Mouse (Mus musculus) forebrain, embryonic 13.5 days (tissue): ENCODE data around the gene Mia. TPM values are rescaled to one million over a fixed set of nuclear protein-coding genes. Genes with fewer than 3 reads are reported as not detected.

ENCODE experiments used
- ATAC-seq: fragments of 200-750 bp; cut with Nextera tagmentation; 2 replicates; pipeline ENCODE4 v1.8.0; 2017
- H3K27ac ChIP-seq: fragments of 300-500 bp; sonication (generic); 2 replicates; pipeline ENCODE4 v1.5.1; 2015; ENCODE audit warnings: inconsistent platforms, mild to moderate bottlenecking, moderate library complexity
- H3K27me3 ChIP-seq: fragments of 300-500 bp; sonication (generic); 2 replicates; pipeline ENCODE4 v1.6.1; 2015; ENCODE audit warnings: mild to moderate bottlenecking, inconsistent platforms
- H3K36me3 ChIP-seq: fragments of 300-500 bp; sonication (generic); 2 replicates; pipeline ENCODE4 v1.6.1; 2015; ENCODE audit warnings: mild to moderate bottlenecking, inconsistent platforms; ENCODE audit not compliant: poor library complexity, severe bottlenecking
- H3K4me1 ChIP-seq: fragments of 300-500 bp; sonication (generic); 2 replicates; pipeline ENCODE4 v1.6.1; 2015; ENCODE audit warnings: inconsistent platforms
- H3K4me2 ChIP-seq: fragments of 300-500 bp; sonication (generic); 2 replicates; pipeline ENCODE4 v1.6.1; 2015; ENCODE audit warnings: inconsistent platforms, mild to moderate bottlenecking, moderate library complexity
- H3K4me3 ChIP-seq: fragments of 300-500 bp; sonication (generic); 2 replicates; pipeline ENCODE4 v1.5.1; 2015; ENCODE audit warnings: mild to moderate bottlenecking, inconsistent platforms
- H3K9ac ChIP-seq: fragments of 300-500 bp; sonication (generic); 2 replicates; pipeline ENCODE4 v1.6.1; 2015; ENCODE audit warnings: mild to moderate bottlenecking, inconsistent platforms
- H3K9me3 ChIP-seq: fragments of 300-500 bp; sonication (generic); replicated peaks from 2 replicates; pipeline ENCODE4 v1.6.1; 2016; ENCODE audit warnings: inconsistent platforms
- WGBS: fragments of 180-500 bp; shearing (Covaris S2); methylation state at CpG from one replicate; pipeline ENCODE4 v1.1.7; 2015; 5-methylcytosine and 5-hydroxymethylcytosine counted together
- polyA plus RNA-seq: library from polyadenylated mRNA; unstranded; fragments of >200 nt; fragmentation: Nextera tagmentation; extraction: Ambion mirVana; gene quantifications from 2 replicates; pipeline ENCODE4 v1.2.1, GENCODE M21; 2015

The Mia gene
- polyA plus RNA-seq, 1 experiment from 2014 or later = 4.3 TPM

DNA sequence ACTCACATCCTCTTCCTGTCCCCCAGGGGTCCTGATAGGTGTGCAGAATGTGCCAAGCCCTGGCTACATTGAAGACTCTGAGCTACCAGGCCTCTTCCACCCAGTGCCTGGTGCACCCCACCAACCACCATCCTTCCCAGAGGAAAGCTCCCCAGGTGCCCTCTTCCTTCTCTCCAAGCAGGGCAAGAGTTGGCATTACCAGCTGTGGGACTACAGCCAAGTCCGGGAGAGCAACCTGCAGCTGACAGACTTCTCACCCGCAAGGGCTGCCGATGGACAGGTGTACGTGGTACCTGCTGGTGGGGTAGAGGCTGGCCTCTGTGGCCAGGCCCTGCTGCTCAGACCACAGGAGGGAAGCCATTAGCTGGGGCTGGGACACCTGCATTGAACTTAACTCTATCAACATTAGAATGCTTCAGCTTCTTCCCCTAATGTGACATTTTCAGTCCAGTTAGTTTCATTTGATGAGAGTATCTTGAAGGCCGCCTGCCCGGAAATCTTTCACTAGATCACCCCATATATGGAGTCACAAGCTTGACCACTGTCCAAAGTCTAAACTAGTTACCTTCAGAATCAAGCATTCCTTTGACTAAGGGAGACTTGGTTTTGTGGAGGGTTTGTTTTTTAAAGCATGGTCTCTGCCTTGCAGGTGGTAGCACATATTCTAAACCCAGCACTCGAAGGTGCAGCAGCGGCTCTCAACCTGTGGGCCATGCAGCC, 22.9 kb upstream of the Mia start:
- WGBS = 95% methylated on average over 8 of the region's 8 CpGs
- Histone ChIP-seq H3K27ac (no peak overlapping the region), H3K4me2 (no peak overlapping the region), H3K36me3 (peaks cover 62% of the 10 kb centered on the region), H3K9me3 (no peaks in the 10 kb centered on the region), H3K9ac (no peak overlapping the region), H3K4me1 (no peaks in the 10 kb centered on the region), H3K27me3 (no peaks in the 10 kb centered on the region), H3K4me3 (no peak overlapping the region)
- no peak for ATAC-seq

DNA sequence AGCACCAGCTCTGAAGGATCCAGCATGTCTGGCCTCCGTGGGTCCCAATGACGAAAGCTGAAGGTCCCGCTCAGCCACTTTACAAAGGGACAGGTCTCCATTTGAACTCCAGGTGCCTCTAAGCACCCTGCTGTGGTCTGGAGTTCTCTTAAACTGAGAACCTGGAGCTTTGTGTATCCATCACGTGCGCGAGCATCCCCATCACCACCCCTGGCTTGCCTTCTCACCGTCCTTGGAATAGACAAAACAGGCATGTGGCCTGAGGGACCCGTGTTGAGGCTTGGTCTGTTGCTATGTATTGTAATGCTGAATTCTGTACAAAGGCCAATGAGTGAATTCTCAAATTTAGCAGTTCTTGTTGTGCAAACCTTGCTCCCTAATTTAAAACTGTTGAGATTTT, 17.8 kb upstream of the Mia start:
- H3K4me2 ChIP-seq = no peak overlapping the region
- 95% methylated on average over 8 of the region's 8 CpGs for WGBS

DNA sequence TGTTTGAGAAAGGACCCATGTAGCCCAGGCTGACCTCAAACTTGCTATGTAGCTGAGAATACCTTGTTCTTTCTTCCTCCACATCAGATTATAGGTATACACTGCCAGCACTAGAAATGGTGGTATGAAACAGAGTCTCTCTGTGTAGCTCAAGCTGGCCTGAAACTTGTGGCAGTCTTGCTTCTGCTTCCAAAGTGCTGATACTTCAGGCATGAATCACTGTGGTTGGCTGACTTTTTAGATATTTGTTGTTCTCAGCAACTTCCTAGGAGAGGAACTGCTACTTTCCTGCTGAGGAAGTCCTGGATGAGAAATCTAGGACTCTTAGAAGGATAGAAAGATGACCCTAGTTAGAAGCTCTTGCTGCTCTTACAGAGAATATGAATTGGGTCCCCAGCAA, 17.4 kb upstream of the Mia start:
- Histone ChIP-seq H3K4me1 (peaks cover 24% of the 10 kb centered on the region), H3K9ac (no peak overlapping the region), H3K4me3 (no peak overlapping the region), H3K36me3 (peaks cover 32% of the 10 kb centered on the region), H3K9me3 (no peaks in the 10 kb centered on the region), H3K4me2 (no peak overlapping the region), H3K27me3 (no peaks in the 10 kb centered on the region), H3K27ac (no peak overlapping the region)
- ATAC-seq = no peak

More for the DNA sequence above, 17.8 kb upstream of the Mia start:
- no peak overlapping the region for H3K27ac ChIP-seq
- no peaks in the 10 kb centered on the region for H3K9me3 ChIP-seq
- H3K9ac ChIP-seq = no peak overlapping the region
- peaks cover 19% of the 10 kb centered on the region for H3K4me1 ChIP-seq
- H3K36me3 ChIP-seq = peaks cover 32% of the 10 kb centered on the region
- H3K27me3 ChIP-seq = no peaks in the 10 kb centered on the region
- no peak for ATAC-seq
- H3K4me3 ChIP-seq = no peak overlapping the region

DNA sequence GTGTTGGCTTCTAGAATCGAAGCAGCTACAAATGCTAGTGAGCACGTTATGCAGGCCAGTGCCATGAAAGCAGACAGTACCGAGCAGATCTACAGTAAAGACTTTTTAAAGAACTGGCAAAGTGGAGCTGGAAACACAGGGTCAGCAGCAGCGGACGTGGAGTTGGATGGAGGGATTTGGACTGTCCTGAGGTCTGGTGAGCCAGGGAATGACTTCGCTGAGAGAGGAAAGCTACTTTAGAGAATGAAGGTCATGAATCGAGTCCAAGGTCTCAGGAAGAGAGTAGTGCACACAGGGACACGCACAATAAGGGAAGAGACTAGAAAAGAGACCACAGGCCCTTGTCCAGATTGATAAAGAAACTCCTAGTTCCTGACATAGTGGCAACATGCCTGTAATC, 16.7 kb upstream of the Mia start:
- Histone ChIP-seq H3K4me3 (no peak overlapping the region), H3K4me1 (peaks cover 29% of the 10 kb centered on the region), H3K36me3 (peaks cover 32% of the 10 kb centered on the region), H3K9ac (no peak overlapping the region), H3K4me2 (no peak overlapping the region), H3K9me3 (no peaks in the 10 kb centered on the region), H3K27ac (no peak overlapping the region), H3K27me3 (no peaks in the 10 kb centered on the region)
- WGBS = 93% methylated on average over 8 of the region's 8 CpGs
- no peak for ATAC-seq

DNA sequence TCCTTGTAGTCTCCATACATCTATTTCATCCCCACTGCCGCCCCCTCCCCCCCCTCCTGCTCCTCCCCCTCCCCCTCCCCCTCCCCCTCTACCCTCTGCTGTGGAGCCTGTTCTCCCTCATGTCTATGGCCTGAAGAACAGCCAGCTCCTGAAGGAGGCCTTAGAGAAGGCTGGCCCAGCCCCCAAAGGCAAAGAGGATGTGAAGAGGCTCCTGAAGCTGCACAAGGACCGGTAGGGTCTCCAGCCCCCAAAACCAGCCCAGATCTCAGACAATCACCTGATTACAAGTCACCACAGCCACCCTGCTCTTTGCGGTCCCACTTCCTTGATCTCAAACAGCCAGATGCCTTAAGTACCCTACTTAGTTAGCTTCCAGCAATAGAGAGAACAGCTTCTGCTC, 16.2 kb upstream of the Mia start:
- Histone ChIP-seq H3K4me2 (0 out of 2 replicates have a peak overlapping the region, but pooled peaks have one; percentile 88), H3K4me1 (peaks cover 30% of the 10 kb centered on the region), H3K9ac (no peak overlapping the region), H3K27me3 (no peaks in the 10 kb centered on the region), H3K9me3 (no peaks in the 10 kb centered on the region), H3K27ac (no peak overlapping the region), H3K36me3 (peaks cover 32% of the 10 kb centered on the region), H3K4me3 (no peak overlapping the region)
- ATAC-seq = no peak
- WGBS = 90% methylated on average over 3 of the region's 3 CpGs

DNA sequence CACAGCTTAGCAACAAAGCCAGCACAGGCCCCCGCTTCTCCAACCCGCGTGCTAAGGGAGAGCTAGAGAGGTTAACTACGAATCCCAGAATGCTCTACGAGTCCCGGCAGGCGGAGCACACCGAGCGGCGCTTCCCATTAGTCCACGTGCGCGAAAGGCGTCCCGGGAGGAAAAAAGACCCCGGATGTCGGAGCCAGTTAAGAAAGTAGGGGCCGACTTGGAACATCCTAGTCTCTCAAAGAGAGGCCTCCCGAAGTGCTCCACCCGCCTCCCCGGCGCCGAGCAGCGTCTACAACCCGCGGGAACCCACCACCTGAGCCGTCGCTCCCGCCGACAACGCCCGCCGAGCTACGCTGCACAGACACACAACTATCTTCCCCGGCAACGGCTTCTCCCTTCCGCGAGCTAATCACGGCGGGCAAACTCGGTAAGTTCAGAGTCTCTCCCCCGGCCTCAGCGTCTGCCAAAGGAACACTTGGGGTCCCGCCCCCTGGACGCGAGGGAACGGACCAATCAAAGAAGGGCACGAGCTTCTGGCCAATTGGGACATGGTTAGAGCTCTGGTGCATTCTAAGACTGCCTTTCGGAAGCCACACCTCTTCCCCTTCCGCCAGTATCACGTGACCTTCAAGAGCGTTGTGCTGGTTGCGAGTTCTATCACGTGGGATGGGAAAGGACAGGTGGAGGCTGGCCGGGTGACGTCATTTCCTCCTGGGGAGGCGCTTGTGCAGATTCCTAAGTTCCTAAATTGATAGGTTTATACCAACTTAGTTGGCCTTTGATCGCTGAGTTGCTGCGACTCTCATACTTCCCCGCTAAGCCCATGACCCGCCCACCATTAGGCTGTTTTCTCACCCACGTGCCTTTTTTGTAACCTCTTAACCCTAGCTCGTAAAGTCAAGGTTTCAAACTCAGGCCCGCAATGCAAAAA, 15.0 kb upstream of the Mia start, which contains the start of the genes BC024978 and Snrpa:
BC024978 (plus strand) TSS at position 101 of the 931 bp plus-strand sequence.
Snrpa (minus strand) TSS at position 591 of the 931 bp plus-strand sequence.
- no peaks in the 10 kb centered on the region for H3K27me3 ChIP-seq
- H3K4me3 ChIP-seq = peak within 1 kb of the TSS; percentile 82
- peak within 1 kb of the TSS; percentile 88 for H3K4me2 ChIP-seq
- ATAC-seq = peak; percentile 98
- peaks cover 37% of the 10 kb centered on the region for H3K36me3 ChIP-seq
- H3K9ac ChIP-seq = peak within 1 kb of the TSS; percentile 86
- H3K27ac ChIP-seq = peak within 1 kb of the TSS; percentile 98
- peaks cover 30% of the 10 kb centered on the region for H3K4me1 ChIP-seq
- H3K9me3 ChIP-seq = no peaks in the 10 kb centered on the region
- WGBS = 1% methylated on average over 61 of the region's 64 CpGs

DNA sequence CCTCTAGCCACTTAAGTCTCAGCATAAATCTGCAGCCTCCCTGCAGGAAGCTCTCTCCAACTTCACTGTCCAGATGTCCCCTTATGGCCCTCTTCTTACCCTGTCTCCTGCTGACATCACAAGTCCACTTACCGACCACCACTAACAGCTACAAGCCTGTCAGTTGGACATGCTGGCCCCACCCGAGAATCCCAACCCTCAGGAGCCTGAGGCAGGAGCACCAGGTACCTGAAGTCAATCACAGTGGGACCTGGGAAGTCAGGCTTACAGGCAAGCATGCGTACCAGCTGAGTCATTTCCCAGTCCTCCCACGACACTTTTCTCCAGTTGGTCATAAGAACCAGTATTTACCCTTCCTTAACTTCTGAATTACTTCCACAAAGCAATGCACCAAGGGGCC, 12.8 kb upstream of the Mia start:
- Histone ChIP-seq H3K36me3 (peaks cover 53% of the 10 kb centered on the region), H3K9ac (peak overlapping the region; percentile 27)

DNA sequence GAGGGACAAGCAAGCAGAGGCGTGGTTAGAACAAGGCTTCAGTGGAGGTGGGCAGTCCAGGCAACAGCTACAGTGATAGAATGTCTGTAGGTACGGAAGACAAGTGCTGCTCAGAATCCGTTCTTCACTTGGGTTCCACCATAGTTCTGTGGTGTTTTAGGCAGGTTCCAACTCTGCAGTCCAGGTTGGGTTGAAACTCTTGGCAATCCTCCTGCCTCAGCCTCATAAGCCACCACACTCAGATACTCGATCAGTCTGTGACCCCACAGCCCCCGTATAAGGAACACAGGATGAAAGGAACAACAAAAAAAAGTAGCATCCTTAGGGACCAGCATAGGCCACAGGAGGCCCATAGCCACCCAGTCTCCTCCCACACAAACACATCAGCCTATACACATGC, 11.5 kb upstream of the Mia start:
- Histone ChIP-seq H3K36me3 (peaks cover 66% of the 10 kb centered on the region), H3K9me3 (no peaks in the 10 kb centered on the region)
- WGBS = 98% methylated on average over 5 of the region's 5 CpGs

More for the DNA sequence above, 12.8 kb upstream of the Mia start:
- Histone ChIP-seq H3K27ac (no peak overlapping the region), H3K4me3 (0 out of 2 replicates have a peak overlapping the region, but pooled peaks have one; percentile 9), H3K4me2 (peak overlapping the region; percentile 37), H3K27me3 (no peaks in the 10 kb centered on the region), H3K9me3 (no peaks in the 10 kb centered on the region), H3K4me1 (peaks cover 30% of the 10 kb centered on the region)
- no peak for ATAC-seq
- 88% methylated on average over 4 of the region's 4 CpGs for WGBS

DNA sequence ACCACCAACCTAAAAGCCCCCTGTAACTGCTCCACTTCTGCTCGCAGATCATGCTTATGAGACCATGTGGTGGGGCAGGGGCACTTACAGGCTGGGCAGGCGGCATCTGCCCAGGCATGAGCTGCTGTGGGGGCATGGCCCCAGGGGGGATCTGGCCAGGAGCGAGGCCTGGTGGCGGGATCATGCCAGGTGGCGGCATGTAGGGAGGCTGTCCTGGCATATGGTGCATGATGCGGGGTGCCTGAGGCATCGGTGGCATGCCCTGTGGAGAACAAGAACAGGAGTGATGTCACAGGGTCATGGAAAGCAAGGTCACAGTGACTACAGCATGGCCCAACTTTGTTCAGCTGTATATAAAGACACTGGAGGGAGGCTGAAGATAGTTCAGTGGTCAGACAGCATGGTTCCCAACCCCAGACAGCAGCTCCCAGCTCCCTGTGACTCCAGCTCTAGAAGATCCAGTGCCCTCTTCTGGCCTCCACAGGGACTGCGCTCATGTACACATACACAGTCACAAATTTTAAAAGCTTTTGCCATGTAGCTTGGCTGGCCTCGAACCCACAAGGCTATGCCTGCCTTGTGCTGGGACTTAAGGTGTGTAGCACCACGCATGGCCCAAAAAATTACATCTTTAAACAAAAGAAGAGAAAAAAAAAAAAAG, 8.4 kb upstream of the Mia start:
- Histone ChIP-seq H3K9me3 (no peaks in the 10 kb centered on the region), H3K27ac (no peak overlapping the region), H3K36me3 (peaks cover 97% of the 10 kb centered on the region), H3K4me2 (no peak overlapping the region), H3K27me3 (no peaks in the 10 kb centered on the region), H3K4me3 (no peak overlapping the region), H3K4me1 (peaks cover 16% of the 10 kb centered on the region), H3K9ac (no peak overlapping the region)
- 94% methylated on average over 10 of the region's 10 CpGs for WGBS
- ATAC-seq = no peak

More for the DNA sequence above, 11.5 kb upstream of the Mia start:
- no peak overlapping the region for H3K9ac ChIP-seq
- peaks cover 30% of the 10 kb centered on the region for H3K4me1 ChIP-seq
- no peak overlapping the region for H3K4me3 ChIP-seq
- no peak overlapping the region for H3K4me2 ChIP-seq
- H3K27ac ChIP-seq = no peak overlapping the region
- no peak for ATAC-seq
- H3K27me3 ChIP-seq = no peaks in the 10 kb centered on the region

DNA sequence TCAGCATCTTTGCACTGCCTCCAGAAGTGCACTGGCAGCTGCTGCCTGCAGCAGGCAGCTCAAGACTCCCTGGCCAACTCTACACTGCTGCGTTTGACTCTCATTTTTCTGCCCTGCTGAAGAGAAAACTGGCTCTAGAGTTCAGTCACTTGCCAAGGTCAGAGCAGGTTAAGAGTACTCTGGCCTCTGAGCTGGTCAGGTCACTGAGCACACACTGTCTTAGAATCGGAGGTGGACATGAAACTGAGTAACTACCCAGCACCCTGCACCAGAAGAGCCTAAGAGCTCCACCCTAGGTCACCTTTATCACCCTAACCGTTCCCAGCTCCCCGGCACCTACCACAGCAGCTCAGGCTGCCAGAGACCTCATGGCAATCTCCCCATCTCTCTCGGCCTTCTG, 5.0 kb upstream of the Mia start:
- no peak overlapping the region for H3K9ac ChIP-seq
- H3K9me3 ChIP-seq = no peaks in the 10 kb centered on the region
- ATAC-seq = no peak
- H3K4me2 ChIP-seq = no peak overlapping the region
- no peaks in the 10 kb centered on the region for H3K27me3 ChIP-seq
- no peak overlapping the region for H3K4me3 ChIP-seq
- no peak overlapping the region for H3K27ac ChIP-seq
- WGBS = 93% methylated on average over 5 of the region's 5 CpGs
- no peaks in the 10 kb centered on the region for H3K4me1 ChIP-seq
- H3K36me3 ChIP-seq = peaks cover 80% of the 10 kb centered on the region

DNA sequence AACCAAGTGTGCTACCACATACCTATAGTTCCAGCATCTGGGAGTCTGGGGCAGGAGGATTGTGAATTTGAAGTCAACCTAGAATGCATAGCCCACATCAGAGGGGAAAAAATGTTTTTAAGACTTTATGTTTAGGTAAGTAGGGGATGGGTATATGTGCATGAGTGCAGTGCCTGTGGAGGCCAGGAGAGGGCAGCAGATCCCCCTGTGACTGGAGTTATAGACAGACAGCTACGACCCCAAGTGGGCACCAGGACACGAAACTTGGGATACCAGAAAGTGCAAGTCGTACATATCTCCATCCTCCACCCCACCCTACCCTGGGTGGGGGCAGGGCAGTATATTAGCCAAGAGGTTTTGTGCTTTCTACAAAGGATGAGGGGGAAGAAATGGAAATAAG, 4.0 kb upstream of the Mia start:
- Histone ChIP-seq H3K27me3 (no peaks in the 10 kb centered on the region), H3K4me2 (no peak overlapping the region), H3K9ac (no peak overlapping the region), H3K9me3 (no peaks in the 10 kb centered on the region), H3K36me3 (peaks cover 70% of the 10 kb centered on the region), H3K4me1 (peaks cover 4% of the 10 kb centered on the region; the same call in 1 of the 2 replicates), H3K27ac (no peak overlapping the region), H3K4me3 (no peak overlapping the region)
- 69% methylated on average over 3 of the region's 3 CpGs for WGBS
- no peak for ATAC-seq

DNA sequence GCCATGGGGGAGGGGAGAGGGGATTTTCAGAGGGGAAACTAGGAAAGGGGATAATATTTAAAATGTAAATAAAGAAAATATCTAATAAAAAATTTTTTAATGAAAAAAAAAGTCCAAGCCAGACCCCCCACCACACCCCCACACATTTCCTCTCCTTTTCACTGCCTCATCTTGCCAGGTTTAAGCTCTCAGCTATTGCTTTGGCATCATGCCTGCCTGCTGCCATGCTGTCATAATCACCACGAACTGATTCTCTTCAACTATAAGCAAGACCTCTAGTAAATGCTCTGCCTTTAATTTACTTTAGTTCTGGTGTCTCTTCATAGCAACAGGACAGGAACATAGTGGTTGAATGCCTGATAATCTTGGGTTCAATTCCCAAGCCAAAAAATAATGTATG, 1.5 kb upstream of the Mia start:
- no peak overlapping the region for H3K27ac ChIP-seq
- peaks cover 45% of the 10 kb centered on the region for H3K36me3 ChIP-seq
- H3K9me3 ChIP-seq = no peaks in the 10 kb centered on the region
- H3K27me3 ChIP-seq = no peaks in the 10 kb centered on the region
- no peak overlapping the region for H3K4me2 ChIP-seq
- WGBS = 77% methylated on average over 1 of the region's 1 CpGs
- peaks cover 17% of the 10 kb centered on the region for H3K4me1 ChIP-seq
- H3K9ac ChIP-seq = no peak overlapping the region
- no peak for ATAC-seq
- H3K4me3 ChIP-seq = no peak overlapping the region
